Mouse (Mus musculus): ENCODE data around the gene Smoc2.

DNA sequence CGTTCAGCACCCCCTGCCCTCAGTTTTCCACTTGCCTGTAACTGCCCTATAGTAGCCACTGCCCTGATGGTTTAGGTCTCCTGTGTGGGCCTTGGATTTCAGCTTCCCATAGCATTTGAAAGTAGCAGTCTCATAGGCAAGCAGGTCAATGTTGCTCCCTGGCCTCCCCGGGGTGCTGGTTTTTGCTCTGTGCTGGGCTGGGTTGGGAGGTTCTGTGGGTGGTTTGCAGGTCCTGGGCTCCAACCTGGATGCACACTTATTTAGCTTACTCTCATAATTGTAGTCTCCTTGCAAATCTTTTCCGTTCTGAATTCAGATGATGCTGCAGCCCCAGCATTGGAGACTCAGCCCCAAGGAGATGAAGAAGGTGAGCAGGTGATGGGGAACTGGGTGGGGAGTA is 67.6 kb downstream of the Smoc2 start:
- TF ChIP-seq CTCF (conservative IDR thresholded peaks at IDR 0.05 in 1 of 2, IDR thresholded peaks at IDR 0.05 in 1 of 2; ENCODE audit: low read depth in 2 of 2, low read length in 2 of 2) (no peak), EP300 (IDR thresholded peaks at IDR 0.05; ENCODE audit: low read length) (no peak), SIN3A (IDR thresholded peaks at IDR 0.05; ENCODE audit: low read length) (no peak), POLR2A (IDR thresholded peaks at IDR 0.05; ENCODE audit: low read depth, low read length) (no peak), USF2 (conservative IDR thresholded peaks at IDR 0.05; ENCODE audit: low read depth, low read length) (no peak), POLR2AphosphoS2 (IDR thresholded peaks at IDR 0.05; ENCODE audit: low read depth, low read length) (no peak), HCFC1 (IDR thresholded peaks at IDR 0.05; ENCODE audit: low read depth, low read length) (no peak), UBTF (IDR thresholded peaks at IDR 0.05; ENCODE audit: low read depth, low read length) (no peak), TBP (conservative IDR thresholded peaks at IDR 0.05; ENCODE audit: low read depth, low read length) (no peak), SMC3 (IDR thresholded peaks at IDR 0.05; ENCODE audit: low read depth, low read length) (no peak), ZC3H11A (IDR thresholded peaks at IDR 0.05; ENCODE audit: low read depth, low read length) (no peak), MAFK (IDR thresholded peaks at IDR 0.05; ENCODE audit: insufficient replicate concordance, low read length) (no peak)

Measured in CH12.LX (cell line).